Mouse (Mus musculus) midbrain, embryonic 11.5 days (tissue): ENCODE data around the gene Inava. TPM values are rescaled to one million over a fixed set of nuclear protein-coding genes. Genes with fewer than 3 reads are reported as not detected.

Experiments used
- ATAC-seq: fragments of 200-750 bp; cut with Nextera tagmentation; 2 replicates; pipeline ENCODE4 v1.8.0; 2017; ENCODE audit warnings: moderate TSS enrichment, moderate library complexity; ENCODE audit not compliant: low FRiP score
- DNase-seq: peaks from one replicate; pipeline ENCODE4 v3.0.0; 2015; ENCODE audit warnings: low spot score; ENCODE audit errors: missing footprints
- H3K27ac ChIP-seq: fragments of 300-500 bp; sonication (generic); 2 replicates; pipeline ENCODE4 v1.5.1; 2014; ENCODE audit warnings: low read depth, low read length
- H3K27me3 ChIP-seq: fragments of 300-500 bp; sonication (generic); 2 replicates; pipeline ENCODE4 v1.6.1; 2014; ENCODE audit warnings: mild to moderate bottlenecking, low read length, moderate library complexity, mixed read lengths; ENCODE audit not compliant: control insufficient read depth, insufficient read depth
- H3K36me3 ChIP-seq: fragments of 300-500 bp; sonication (generic); 2 replicates; pipeline ENCODE4 v1.6.1; 2014; ENCODE audit warnings: mild to moderate bottlenecking, low read length, moderate library complexity, mixed read lengths; ENCODE audit not compliant: control insufficient read depth, insufficient read depth
- H3K4me1 ChIP-seq: fragments of 300-500 bp; sonication (generic); 2 replicates; pipeline ENCODE4 v1.6.1; 2014; ENCODE audit warnings: low read length; ENCODE audit not compliant: control insufficient read depth, insufficient read depth
- H3K4me2 ChIP-seq: fragments of 300-500 bp; sonication (generic); 2 replicates; pipeline ENCODE4 v1.6.1; 2014; ENCODE audit warnings: mild to moderate bottlenecking, moderate library complexity
- H3K4me3 ChIP-seq: fragments of 300-500 bp; sonication (generic); 2 replicates; pipeline ENCODE4 v1.5.1; 2014; ENCODE audit warnings: low read depth, low read length
- H3K9ac ChIP-seq: fragments of 300-500 bp; sonication (generic); 2 replicates; pipeline ENCODE4 v1.6.1; 2014; ENCODE audit warnings: low read length
- H3K9me3 ChIP-seq: fragments of 300-500 bp; sonication (generic); 2 replicates; pipeline ENCODE4 v1.6.1; 2016; ENCODE audit warnings: low read length; ENCODE audit not compliant: control insufficient read depth
- WGBS: fragments of 180-500 bp; shearing (Covaris S2); extraction: QIAGEN DNeasy Blood & Tissue Kit; methylation state at CpG from one replicate; pipeline ENCODE4 v1.1.7; 2014; 5-methylcytosine and 5-hydroxymethylcytosine counted together
- polyA plus RNA-seq: library from polyadenylated mRNA; unstranded; fragments of >200 nt; fragmentation: Nextera tagmentation; extraction: Ambion mirVana; gene quantifications from 2 replicates; pipeline ENCODE4 v1.2.1, GENCODE M21; 2014

Gene Inava
- polyA plus RNA-seq, 1 experiment from 2014 or later = 12.7 TPM

DNA sequence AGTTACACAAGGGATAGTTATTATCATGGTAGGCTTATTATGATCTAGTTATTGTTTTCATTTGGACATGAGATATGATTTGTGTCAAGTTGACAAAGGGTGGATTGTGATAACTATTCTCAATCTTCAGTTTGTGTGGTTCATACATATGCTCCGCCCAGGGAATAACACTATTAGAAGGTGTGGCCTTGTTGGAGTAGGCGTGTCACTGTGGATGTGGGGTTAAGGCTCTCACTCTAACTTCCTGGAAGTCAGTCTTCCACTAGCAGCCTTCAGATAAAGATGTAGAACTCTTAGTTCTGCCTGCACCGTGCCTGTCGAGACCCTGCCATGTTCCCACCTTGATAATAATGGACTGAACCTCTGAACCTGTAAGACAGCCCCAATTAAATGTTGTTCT, 4.4 kb upstream of the Inava start:
- Histone ChIP-seq H3K27ac (no peak overlapping the region), H3K27me3 (peaks cover 29% of the 10 kb centered on the region; the same call in 1 of the 2 replicates), H3K36me3 (no peaks in the 10 kb centered on the region), H3K9me3 (no peaks in the 10 kb centered on the region), H3K4me1 (peaks cover 5% of the 10 kb centered on the region; the same call in 1 of the 2 replicates), H3K4me2 (no peak overlapping the region), H3K9ac (no peak overlapping the region), H3K4me3 (no peak overlapping the region)
- no peak for ATAC-seq
- WGBS = 88% methylated on average over 4 of the region's 4 CpGs
- no peak for DNase-seq

GRCm38 (mm10) chr1:136234595-136235092, 580 bp upstream of the Inava start:
- Histone ChIP-seq H3K4me3 (peak overlapping the region; percentile 58), H3K27me3 (peaks cover 20% of the 10 kb centered on the region; the same call in 1 of the 2 replicates), H3K4me2 (peak overlapping the region; percentile 70), H3K27ac (no peak overlapping the region; the same call in 1 of the 2 replicates), H3K9me3 (no peaks in the 10 kb centered on the region), H3K36me3 (no peaks in the 10 kb centered on the region), H3K4me1 (peaks cover 34% of the 10 kb centered on the region), H3K9ac (peak overlapping the region; percentile 77)
- under 1% methylated on average over 9 of the region's 9 CpGs for WGBS
- DNase-seq (no peak), ATAC-seq (no peak; the same call in 1 of the 2 replicates)

DNA sequence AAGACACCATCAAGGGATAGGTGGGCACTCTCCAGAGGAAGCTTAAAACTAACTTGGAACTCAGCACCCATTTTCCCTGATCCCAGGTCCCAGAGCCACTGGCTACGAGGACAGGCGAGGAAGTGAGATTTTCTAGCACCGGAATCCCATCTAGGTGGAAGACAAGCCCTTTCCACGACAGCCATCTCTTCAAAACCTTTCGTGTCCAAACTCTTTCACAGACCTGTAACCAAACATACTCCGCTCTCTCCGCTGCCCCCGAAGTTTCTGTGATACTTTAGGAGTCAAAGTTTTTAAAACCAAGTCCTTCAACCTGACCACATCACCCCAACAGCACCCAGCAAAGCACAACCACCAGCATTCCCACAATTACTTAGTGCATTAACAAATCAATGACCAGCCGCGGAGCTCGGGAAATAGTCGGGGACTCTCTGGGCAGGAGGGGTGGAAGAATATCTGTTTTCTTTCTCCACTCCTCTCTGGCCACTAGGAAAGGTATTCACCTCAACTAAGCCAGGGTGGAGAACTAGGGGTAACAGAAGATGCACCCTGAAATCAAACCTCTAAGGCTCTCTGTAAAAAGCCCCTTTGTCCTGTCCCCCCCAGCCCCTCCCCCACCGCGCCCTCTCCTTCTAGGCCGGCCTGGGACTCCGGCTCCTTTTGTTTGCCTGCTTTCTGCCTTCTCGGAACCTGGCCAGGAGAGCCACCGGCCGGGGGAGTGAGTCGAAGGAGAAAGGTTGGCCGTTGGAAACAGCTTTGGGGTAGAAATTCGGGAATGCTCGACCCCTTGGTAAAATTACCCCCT, 876 bp downstream of the Inava start:
- H3K4me3 ChIP-seq = peak overlapping the region; percentile 58
- H3K27me3 ChIP-seq = peaks cover 16% of the 10 kb centered on the region; the same call in 1 of the 2 replicates
- DNase-seq (peak; percentile 95), ATAC-seq (peak; percentile 11)
- peak overlapping the region; percentile 77 for H3K9ac ChIP-seq
- H3K4me2 ChIP-seq = peak overlapping the region; percentile 70
- H3K27ac ChIP-seq = peak overlapping the region; percentile 41
- H3K36me3 ChIP-seq = no peaks in the 10 kb centered on the region
- peaks cover 48% of the 10 kb centered on the region for H3K4me1 ChIP-seq
- under 1% methylated on average over 23 of the region's 23 CpGs for WGBS
- H3K9me3 ChIP-seq = no peaks in the 10 kb centered on the region

GRCm38 (mm10) chr1:136232285-136232926, 1.7 kb downstream of the Inava start:
- Histone ChIP-seq H3K27me3 (peaks cover 16% of the 10 kb centered on the region; the same call in 1 of the 2 replicates), H3K36me3 (no peaks in the 10 kb centered on the region), H3K27ac (no peak overlapping the region), H3K4me2 (peak overlapping the region; percentile 70), H3K9me3 (no peaks in the 10 kb centered on the region), H3K4me3 (peak overlapping the region; percentile 58), H3K9ac (peak overlapping the region; percentile 77; the same call in 1 of the 2 replicates), H3K4me1 (peaks cover 49% of the 10 kb centered on the region)
- DNase-seq (peak; percentile 90), ATAC-seq (no peak)
- 3% methylated on average over 9 of the region's 9 CpGs for WGBS

- ATAC-seq (no peak), DNase-seq (no peak)
- no peaks in the 10 kb centered on the region for H3K9me3 ChIP-seq
- peaks cover 11% of the 10 kb centered on the region; the same call in 1 of the 2 replicates for H3K27me3 ChIP-seq
- WGBS = 1% methylated on average over 6 of the region's 6 CpGs
- H3K9ac ChIP-seq = peak overlapping the region; percentile 43
- H3K4me1 ChIP-seq = peaks cover 49% of the 10 kb centered on the region
- peak overlapping the region; percentile 58 for H3K4me3 ChIP-seq
- H3K36me3 ChIP-seq = 0 out of 2 replicates have a peak, but pooled peaks cover 3% of the 10 kb centered on the region
- peak overlapping the region; percentile 70 for H3K4me2 ChIP-seq
- H3K27ac ChIP-seq = no peak overlapping the region
Observed at GRCm38 (mm10) chr1:136231596-136231995, 2.5 kb downstream of the Inava start.

DNA sequence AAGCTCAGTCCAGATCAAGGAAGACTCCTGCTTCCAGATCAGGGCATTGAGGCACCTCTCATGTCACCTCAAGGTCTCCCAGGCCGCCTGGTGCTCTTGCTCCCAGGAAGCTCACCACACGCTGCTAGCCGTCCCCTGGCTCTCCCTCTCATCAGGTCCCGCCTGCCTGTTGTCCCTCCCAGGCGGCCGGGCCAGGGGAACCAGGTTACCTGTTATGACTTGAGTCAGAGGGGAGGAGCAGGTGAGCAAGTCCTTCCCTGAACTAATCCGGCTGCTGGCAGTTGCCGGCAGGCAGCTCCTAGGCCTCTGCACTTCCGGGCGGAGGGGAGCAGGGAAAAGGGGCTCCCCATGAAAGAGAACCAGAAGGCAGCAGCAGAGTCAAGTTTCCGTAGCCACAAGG, 3.9 kb downstream of the Inava start:
- Histone ChIP-seq H3K4me2 (peak overlapping the region; percentile 70), H3K27ac (no peak overlapping the region), H3K9me3 (no peaks in the 10 kb centered on the region), H3K4me3 (no peak overlapping the region), H3K27me3 (no peaks in the 10 kb centered on the region; the same call in 1 of the 2 replicates), H3K36me3 (0 out of 2 replicates have a peak, but pooled peaks cover 5% of the 10 kb centered on the region), H3K9ac (peak overlapping the region; percentile 1), H3K4me1 (peaks cover 52% of the 10 kb centered on the region)
- ATAC-seq (no peak), DNase-seq (peak; percentile 84)
- WGBS = 26% methylated on average over 11 of the region's 11 CpGs

DNA sequence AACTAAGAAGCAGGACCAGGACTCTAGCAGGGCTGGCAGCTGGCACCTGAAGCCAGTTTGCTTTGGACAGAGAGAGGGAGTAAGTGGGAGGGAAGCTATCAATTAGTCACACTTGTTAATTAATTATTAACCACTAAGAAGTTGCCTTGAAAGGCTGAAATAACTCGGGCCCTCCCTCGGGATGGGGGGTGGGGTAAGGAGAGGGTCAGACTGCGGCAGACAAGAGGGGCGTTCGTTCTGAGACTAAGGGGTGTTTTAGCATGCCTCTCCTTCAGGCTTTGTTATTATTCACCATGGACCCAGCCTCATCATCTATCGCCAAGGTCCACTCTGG, 5.1 kb downstream of the Inava start:
- Histone ChIP-seq H3K4me3 (no peak overlapping the region), H3K27ac (no peak overlapping the region), H3K9me3 (no peaks in the 10 kb centered on the region), H3K4me1 (peaks cover 47% of the 10 kb centered on the region), H3K36me3 (peaks cover 9% of the 10 kb centered on the region; the same call in 1 of the 2 replicates), H3K9ac (peak overlapping the region; percentile 3; the same call in 1 of the 2 replicates), H3K27me3 (no peaks in the 10 kb centered on the region; the same call in 1 of the 2 replicates), H3K4me2 (no peak overlapping the region)
- ATAC-seq = no peak
- peak; percentile 86 for DNase-seq
- WGBS = 23% methylated on average over 6 of the region's 6 CpGs

GRCm38 (mm10) chr1:136228328-136229039, 5.6 kb downstream of the Inava start:
- Histone ChIP-seq H3K27ac (no peak overlapping the region), H3K27me3 (no peaks in the 10 kb centered on the region; the same call in 1 of the 2 replicates), H3K4me1 (peaks cover 47% of the 10 kb centered on the region), H3K9ac (peak overlapping the region; percentile 31; the same call in 1 of the 2 replicates), H3K9me3 (no peaks in the 10 kb centered on the region), H3K4me2 (0 out of 2 replicates have a peak overlapping the region, but pooled peaks have one; percentile 4), H3K36me3 (peaks cover 9% of the 10 kb centered on the region; the same call in 1 of the 2 replicates), H3K4me3 (no peak overlapping the region)
- WGBS = 10% methylated on average over 13 of the region's 13 CpGs
- peak; percentile 36 for ATAC-seq
- DNase-seq = peak; percentile 87
